Mouse (Mus musculus) testis, adult 2 months (tissue): ENCODE data around the gene Fam13a.

Experiments used
- CTCF ChIP-seq: fragments of 200-500 bp; IDR thresholded peaks from 2 replicates; pipeline ENCODE4 v1.5.1; 2012; ENCODE audit warnings: low read depth, mild to moderate bottlenecking, inconsistent platforms, low read length, moderate library complexity; ENCODE audit not compliant: control insufficient read depth, insufficient read depth, insufficient replicate concordance
- POLR2A ChIP-seq: fragments of 200-500 bp; IDR thresholded peaks from 2 replicates; pipeline ENCODE4 v1.6.1; 2012; ENCODE audit warnings: low read depth, mild to moderate bottlenecking, inconsistent platforms, low read length, moderate library complexity; ENCODE audit not compliant: control insufficient read depth

GRCm38 (mm10) chr6:58921623-58922022, 102.7 kb downstream of the Fam13a start:
- TF ChIP-seq CTCF (no peak), POLR2A (no peak)
